Mouse (Mus musculus): ENCODE results near the gene Cmbl. TPM values are rescaled to one million over a fixed set of nuclear protein-coding genes. Genes with fewer than 3 reads are reported as not detected.

Cmbl gene
- polyA plus RNA-seq, 1 experiment from 2014 or later: 5.3 TPM

- DNase-seq (peak; percentile 70), ATAC-seq (ENCODE audit: low read depth) (peak; percentile 74)
- peaks cover 32% of the 10 kb centered on the region for H3K4me1 ChIP-seq (replicated peaks)
- H3K27ac ChIP-seq: no peak overlapping the region
- no peak overlapping the region for H3K4me3 ChIP-seq (replicated peaks)
- WGBS (ENCODE audit: insufficient replicate concordance): under 1% methylated on average over 4 of the region's 4 CpGs
- peaks cover 30% of the 10 kb centered on the region for H3K36me3 ChIP-seq
- H3K9me3 ChIP-seq (replicated peaks): no peaks in the 10 kb centered on the region
- H3K27me3 ChIP-seq: no peaks in the 10 kb centered on the region
- no peak overlapping the region for H3K9ac ChIP-seq
- no peak overlapping the region for H3K4me2 ChIP-seq
Observed at GRCm38 (mm10) chr15:31586519-31586918, 21.3 kb downstream of the Cmbl start.

- no peaks in the 10 kb centered on the region for H3K27me3 ChIP-seq
- ATAC-seq (ENCODE audit: low read depth) (no peak), DNase-seq (no peak)
- H3K36me3 ChIP-seq: peaks cover 42% of the 10 kb centered on the region
- H3K4me2 ChIP-seq: no peak overlapping the region
- H3K27ac ChIP-seq: no peak overlapping the region; the same call in 1 of the 2 replicates
- no peak overlapping the region for H3K4me3 ChIP-seq (replicated peaks)
- H3K4me1 ChIP-seq (replicated peaks): peaks cover 32% of the 10 kb centered on the region
- 46% methylated on average over 2 of the region's 2 CpGs for WGBS (ENCODE audit: insufficient replicate concordance)
- H3K9ac ChIP-seq: no peak overlapping the region
- H3K9me3 ChIP-seq (replicated peaks): no peaks in the 10 kb centered on the region
Observed at GRCm38 (mm10) chr15:31587789-31588188, 22.6 kb downstream of the Cmbl start.

DNA sequence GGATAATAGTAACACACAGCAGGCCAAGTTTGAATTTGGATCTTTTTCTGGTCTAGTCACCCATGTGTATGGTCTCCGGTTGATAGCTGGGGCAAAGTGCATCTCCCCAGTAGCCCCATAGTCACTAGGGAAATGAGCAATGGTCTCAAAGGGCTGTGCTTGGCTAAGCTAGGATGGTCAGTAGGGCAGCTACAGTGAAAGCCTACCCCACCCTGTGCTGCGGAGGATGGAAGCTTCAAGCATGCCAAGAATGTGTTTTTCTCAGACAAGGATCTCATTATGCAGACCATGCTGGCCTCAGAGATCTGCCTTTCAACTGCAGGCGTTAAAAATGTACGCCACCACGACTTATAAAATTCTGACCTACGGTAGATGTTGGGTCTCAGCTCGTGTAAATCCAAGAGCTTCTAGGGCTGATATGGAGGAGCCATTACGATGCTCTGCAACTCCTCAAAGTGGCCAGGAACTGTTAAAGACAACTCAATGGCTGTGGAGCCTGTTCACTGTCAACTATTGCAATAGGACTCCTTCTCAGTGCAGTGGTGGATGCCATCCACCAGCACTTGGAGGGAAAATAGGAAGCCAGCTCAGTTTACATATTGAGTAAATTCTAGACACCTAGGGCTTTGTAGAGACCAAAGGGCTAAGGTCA is 23.9 kb downstream of the Cmbl start:
- no peak overlapping the region for H3K4me2 ChIP-seq
- peaks cover 28% of the 10 kb centered on the region for H3K4me1 ChIP-seq (replicated peaks)
- no peak for ATAC-seq (ENCODE audit: low read depth)
- H3K9ac ChIP-seq: no peak overlapping the region
- no peak overlapping the region for H3K27ac ChIP-seq
- DNase-seq: no peak
- H3K4me3 ChIP-seq (replicated peaks): no peak overlapping the region
- WGBS (ENCODE audit: insufficient replicate concordance): 66% methylated on average over 8 of the region's 8 CpGs
- no peaks in the 10 kb centered on the region for H3K9me3 ChIP-seq (replicated peaks)
- H3K36me3 ChIP-seq: peaks cover 56% of the 10 kb centered on the region
- no peaks in the 10 kb centered on the region for H3K27me3 ChIP-seq

GRCm38 (mm10) chr15:31590176-31590575 is 25.0 kb downstream of the Cmbl start:
- no peaks in the 10 kb centered on the region for H3K9me3 ChIP-seq (replicated peaks)
- DNase-seq: no peak
- no peak overlapping the region for H3K27ac ChIP-seq
- 81% methylated on average over 5 of the region's 5 CpGs for WGBS (ENCODE audit: insufficient replicate concordance)
- ATAC-seq (ENCODE audit: low read depth): no peak
- peaks cover 26% of the 10 kb centered on the region for H3K4me1 ChIP-seq (replicated peaks)
- H3K27me3 ChIP-seq: no peaks in the 10 kb centered on the region
- no peak overlapping the region for H3K4me2 ChIP-seq
- H3K36me3 ChIP-seq: peaks cover 66% of the 10 kb centered on the region
- H3K4me3 ChIP-seq (replicated peaks): no peak overlapping the region
- no peak overlapping the region for H3K9ac ChIP-seq

DNA sequence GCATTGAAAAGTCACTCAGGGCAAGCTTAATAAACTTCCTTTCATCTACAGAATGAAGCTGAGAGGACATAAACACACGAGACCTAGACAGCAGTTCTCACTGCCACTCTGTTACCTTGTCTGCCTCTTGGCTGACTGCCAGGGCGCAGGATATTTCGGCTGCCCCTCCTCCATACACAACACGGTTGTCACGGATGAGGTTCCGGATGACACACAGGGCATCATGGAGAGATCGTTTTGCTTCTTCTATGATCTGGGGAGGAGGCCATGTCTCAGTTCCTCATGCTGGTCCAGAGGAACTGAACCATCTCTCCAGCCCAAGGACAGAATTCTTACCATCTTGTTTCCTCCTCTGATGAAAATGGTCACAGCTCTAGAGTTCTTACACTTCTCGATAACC is 27.3 kb downstream of the Cmbl start:
- no peak overlapping the region for H3K27ac ChIP-seq
- H3K36me3 ChIP-seq: peaks cover 90% of the 10 kb centered on the region
- no peaks in the 10 kb centered on the region for H3K9me3 ChIP-seq (replicated peaks)
- no peak for ATAC-seq (ENCODE audit: low read depth)
- no peaks in the 10 kb centered on the region for H3K27me3 ChIP-seq
- H3K4me3 ChIP-seq (replicated peaks): no peak overlapping the region
- no peak for DNase-seq
- no peak overlapping the region for H3K4me2 ChIP-seq
- H3K4me1 ChIP-seq (replicated peaks): peaks cover 7% of the 10 kb centered on the region; the same call in 1 of the 2 replicates
- no peak overlapping the region for H3K9ac ChIP-seq
- 86% methylated on average over 8 of the region's 8 CpGs for WGBS (ENCODE audit: insufficient replicate concordance)

DNA sequence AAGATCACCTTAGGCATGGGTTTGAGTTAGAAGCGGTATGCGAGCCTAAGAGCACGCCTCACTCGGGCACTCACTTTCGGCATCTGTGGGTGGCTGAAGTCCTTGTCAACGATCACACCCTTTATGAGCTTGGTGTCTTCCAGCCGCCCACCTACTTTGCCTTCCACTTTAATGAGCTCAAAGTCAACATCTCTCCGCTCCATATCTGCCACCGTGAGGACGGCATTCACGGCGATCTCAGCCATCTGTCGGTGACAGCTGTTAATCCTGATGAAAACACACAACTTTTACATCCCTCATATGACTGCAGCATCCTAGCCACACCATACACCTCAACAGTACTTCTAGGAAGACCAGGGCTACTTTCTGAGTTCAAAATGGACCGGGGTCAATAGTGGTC is 29.1 kb downstream of the Cmbl start:
- Histone ChIP-seq H3K4me1 (replicated peaks) (peaks cover 15% of the 10 kb centered on the region), H3K9me3 (replicated peaks) (no peaks in the 10 kb centered on the region), H3K27ac (no peak overlapping the region), H3K9ac (no peak overlapping the region), H3K36me3 (peaks cover 92% of the 10 kb centered on the region), H3K4me3 (replicated peaks) (no peak overlapping the region), H3K27me3 (no peaks in the 10 kb centered on the region), H3K4me2 (no peak overlapping the region)
- WGBS (ENCODE audit: insufficient replicate concordance): 89% methylated on average over 14 of the region's 14 CpGs
- no peak for ATAC-seq (ENCODE audit: low read depth)
- no peak for DNase-seq

GRCm38 (mm10) chr15:31595651-31596050 is 30.5 kb downstream of the Cmbl start:
- no peak for ATAC-seq (ENCODE audit: low read depth)
- 85% methylated on average over 7 of the region's 7 CpGs for WGBS (ENCODE audit: insufficient replicate concordance)

DNA sequence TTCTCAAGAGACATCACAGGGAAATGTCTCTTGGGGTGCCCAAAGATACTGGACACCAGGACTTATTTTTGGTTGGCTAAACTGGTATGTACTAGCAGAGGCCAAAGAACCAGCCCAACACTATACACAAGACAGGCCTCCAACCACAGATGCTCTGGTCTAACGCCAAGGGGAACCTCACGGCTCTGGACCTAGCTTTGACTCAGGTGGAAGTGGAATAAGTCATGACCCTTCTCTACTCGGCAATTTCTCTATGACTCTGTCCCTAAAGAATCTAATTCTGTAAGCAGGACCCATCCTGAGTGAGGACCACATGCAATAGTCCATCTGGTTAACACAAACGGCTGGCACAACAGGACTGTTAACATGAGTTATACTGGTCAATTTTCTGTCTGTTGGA is 34.6 kb downstream of the Cmbl start:
- Histone ChIP-seq H3K4me1 (replicated peaks) (peaks cover 39% of the 10 kb centered on the region), H3K4me2 (peak overlapping the region; percentile 92), H3K9me3 (replicated peaks) (no peaks in the 10 kb centered on the region), H3K27me3 (no peaks in the 10 kb centered on the region), H3K4me3 (replicated peaks) (peak overlapping the region; percentile 90), H3K27ac (no peak overlapping the region), H3K36me3 (peaks cover 38% of the 10 kb centered on the region), H3K9ac (peak overlapping the region; percentile 93)
- DNase-seq (no peak), ATAC-seq (ENCODE audit: low read depth) (no peak)
- WGBS (ENCODE audit: insufficient replicate concordance): 33% methylated on average over 4 of the region's 4 CpGs

More at GRCm38 (mm10) chr15:31595651-31596050, 30.5 kb downstream of the Cmbl start:
- no peak overlapping the region for H3K9ac ChIP-seq
- no peak for DNase-seq
- H3K9me3 ChIP-seq (replicated peaks): no peaks in the 10 kb centered on the region
- H3K27ac ChIP-seq: no peak overlapping the region
- H3K4me1 ChIP-seq (replicated peaks): peaks cover 25% of the 10 kb centered on the region
- no peak overlapping the region for H3K4me2 ChIP-seq
- no peak overlapping the region for H3K4me3 ChIP-seq (replicated peaks)
- peaks cover 78% of the 10 kb centered on the region for H3K36me3 ChIP-seq
- no peaks in the 10 kb centered on the region for H3K27me3 ChIP-seq

DNA sequence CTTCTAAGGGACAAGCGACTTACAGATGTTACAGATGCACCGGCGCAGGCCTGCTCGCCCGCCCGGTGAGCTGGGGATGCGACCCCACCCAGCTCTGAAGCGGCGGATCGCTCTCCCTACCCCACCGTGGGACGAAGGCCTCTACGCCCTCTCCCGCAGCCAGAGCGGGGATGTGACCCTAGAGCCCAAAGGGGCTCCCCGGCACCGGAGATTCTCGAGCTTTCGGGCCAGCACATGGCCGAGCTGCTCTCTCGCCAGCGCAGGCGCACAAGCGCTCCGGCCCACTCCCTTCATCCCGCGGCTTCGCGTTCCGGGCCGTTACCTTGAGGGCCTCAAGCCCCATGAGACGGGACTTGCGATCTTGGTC is 36.1 kb downstream of the Cmbl start:
- ATAC-seq (ENCODE audit: low read depth): peak; percentile 71
- no peak for DNase-seq
- peak overlapping the region; percentile 73 for H3K27ac ChIP-seq
- H3K27me3 ChIP-seq: no peaks in the 10 kb centered on the region
- H3K4me1 ChIP-seq (replicated peaks): peaks cover 39% of the 10 kb centered on the region
- peak overlapping the region; percentile 93 for H3K9ac ChIP-seq
- H3K4me2 ChIP-seq: peak overlapping the region; percentile 92
- WGBS (ENCODE audit: insufficient replicate concordance): under 1% methylated on average over 33 of the region's 33 CpGs
- H3K36me3 ChIP-seq: peaks cover 24% of the 10 kb centered on the region
- peak overlapping the region; percentile 90 for H3K4me3 ChIP-seq (replicated peaks)
- no peaks in the 10 kb centered on the region for H3K9me3 ChIP-seq (replicated peaks)

DNA sequence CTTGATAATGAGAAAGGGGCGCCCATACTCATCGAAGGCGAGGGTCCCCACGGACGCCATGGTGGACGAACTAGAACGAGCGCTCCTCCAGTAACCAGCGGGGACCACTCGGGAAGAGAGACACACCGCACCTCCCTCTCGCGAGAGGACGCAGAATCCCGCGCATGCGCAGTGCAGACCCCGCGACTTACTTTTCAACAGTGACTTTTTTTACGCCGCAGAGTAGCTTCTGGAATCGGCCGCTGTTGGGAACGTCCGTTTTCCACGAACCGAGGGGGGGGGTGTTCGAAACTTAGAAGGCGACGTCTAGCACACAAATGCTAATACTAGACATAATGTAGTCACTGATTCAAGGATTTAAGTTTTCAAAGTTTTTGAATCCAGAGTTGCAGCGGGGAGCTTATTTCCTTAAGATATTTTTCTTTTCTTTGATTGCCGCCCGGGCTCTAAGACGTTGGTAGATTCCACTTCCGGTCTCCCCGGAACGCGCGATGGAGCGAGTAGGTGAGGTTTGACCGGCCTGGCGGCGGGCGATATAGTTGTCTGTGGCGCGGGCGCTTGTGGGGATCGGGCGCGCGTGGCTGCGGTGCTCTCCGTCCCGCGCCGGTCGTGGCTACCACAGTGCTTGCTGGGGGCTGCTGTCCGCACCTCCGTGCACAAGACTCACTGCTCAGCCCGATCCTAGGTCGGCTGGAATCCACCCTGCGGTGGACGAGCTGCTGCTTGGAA is 36.6 kb downstream of the Cmbl start, which contains the start of the genes Cct5 and Fam173b:
TSS of gene Cct5 (minus strand) at position 159 of the 729 bp plus-strand sequence.
TSS of gene Fam173b (plus strand) at position 207 of the 729 bp plus-strand sequence.
- Histone ChIP-seq H3K9me3 (replicated peaks) (no peaks in the 10 kb centered on the region), H3K36me3 (peaks cover 19% of the 10 kb centered on the region), H3K4me3 (replicated peaks) (peak within 1 kb of the TSS; percentile 90), H3K9ac (peak within 1 kb of the TSS; percentile 93), H3K27me3 (no peaks in the 10 kb centered on the region), H3K4me2 (peak within 1 kb of the TSS; percentile 92), H3K27ac (peak within 1 kb of the TSS; percentile 86), H3K4me1 (replicated peaks) (peaks cover 43% of the 10 kb centered on the region)
- peak; percentile 95 for DNase-seq
- ATAC-seq (ENCODE audit: low read depth): peak; percentile 85
- WGBS (ENCODE audit: insufficient replicate concordance): under 1% methylated on average over 63 of the region's 63 CpGs

DNA sequence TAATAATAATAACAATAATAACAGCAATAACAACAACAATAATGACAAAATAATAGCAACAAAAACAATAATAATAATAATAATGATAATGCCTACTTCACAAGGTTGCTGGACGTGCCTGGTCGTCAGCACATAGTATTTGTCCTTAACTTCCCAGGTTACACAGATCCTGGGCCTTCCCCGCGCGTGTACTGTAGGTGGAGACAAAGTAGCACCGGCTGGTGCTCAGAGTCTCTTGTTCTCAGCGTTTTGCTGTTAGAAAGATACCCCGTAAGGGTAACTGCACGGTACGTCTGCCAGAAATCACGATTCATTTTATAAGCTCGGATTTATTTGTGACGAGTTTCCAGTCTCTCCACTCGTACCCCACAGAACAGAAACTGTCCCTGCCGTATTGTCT is 37.2 kb downstream of the Cmbl start:
- DNase-seq (peak; percentile 15), ATAC-seq (ENCODE audit: low read depth) (peak; percentile 53)
- H3K4me2 ChIP-seq: peak overlapping the region; percentile 79
- peak overlapping the region; percentile 86 for H3K27ac ChIP-seq
- 4% methylated on average over 15 of the region's 15 CpGs for WGBS (ENCODE audit: insufficient replicate concordance)
- no peaks in the 10 kb centered on the region for H3K9me3 ChIP-seq (replicated peaks)
- peak overlapping the region; percentile 90 for H3K4me3 ChIP-seq (replicated peaks)
- no peaks in the 10 kb centered on the region for H3K27me3 ChIP-seq
- peaks cover 12% of the 10 kb centered on the region for H3K36me3 ChIP-seq
- H3K9ac ChIP-seq: peak overlapping the region; percentile 93
- peaks cover 48% of the 10 kb centered on the region for H3K4me1 ChIP-seq (replicated peaks)
